Mouse (Mus musculus): ENCODE results near the gene Zbtb7a.
A peak's percentile ranks its signal among the peaks of the same experiment; 100 is the strongest.

The Zbtb7a gene

GRCm38 (mm10) chr10:81134966-81135681 lies at the start of gene Zbtb7a:
TSS of gene Zbtb7a (plus strand) at chr10:81135220.
- no peak for DNase-seq (ENCODE audit: low spot score in 2 of 2)

- no peak for DNase-seq (ENCODE audit: low spot score in 2 of 2)
These were observed 48.0 kb upstream of the Zbtb7a start for GRCm38 (mm10) chr10:81087021-81087420.

GRCm38 (mm10) chr10:81089216-81089615 lies 45.8 kb upstream of the Zbtb7a start:
- DNase-seq (ENCODE audit: low spot score in 2 of 2) = no peak

- no peak for DNase-seq (ENCODE audit: low spot score in 2 of 2)
These were observed 44.4 kb upstream of the Zbtb7a start for GRCm38 (mm10) chr10:81090621-81091020.

- no peak for DNase-seq (ENCODE audit: low spot score in 2 of 2)
These were observed 42.4 kb upstream of the Zbtb7a start for GRCm38 (mm10) chr10:81092465-81093250.

- no peak for DNase-seq (ENCODE audit: low spot score in 2 of 2)
These were observed 39.9 kb upstream of the Zbtb7a start for GRCm38 (mm10) chr10:81094931-81095678.

- DNase-seq (ENCODE audit: low spot score in 2 of 2) = peak; percentile 91 to 94
These were observed 29.4 kb upstream of the Zbtb7a start, which contains the start of gene Map2k2 for GRCm38 (mm10) chr10:81105565-81106112. TSS of gene Map2k2 (plus strand) at chr10:81105915.

GRCm38 (mm10) chr10:81106113-81106721 lies 28.8 kb upstream of the Zbtb7a start:
- peak; percentile 77 to 79 for DNase-seq (ENCODE audit: low spot score in 2 of 2)

GRCm38 (mm10) chr10:81112946-81113345 lies 22.1 kb upstream of the Zbtb7a start:
- no peak for DNase-seq (ENCODE audit: low spot score in 2 of 2)

- no peak for DNase-seq (ENCODE audit: low spot score in 2 of 2)
These were observed 15.4 kb upstream of the Zbtb7a start for GRCm38 (mm10) chr10:81119625-81120024.

GRCm38 (mm10) chr10:81120650-81121049 lies 14.4 kb upstream of the Zbtb7a start:
- peak in 1 of 2 experiments; percentile 15 for DNase-seq (ENCODE audit: low spot score in 2 of 2)

- no peak for DNase-seq (ENCODE audit: low spot score in 2 of 2)
These were observed 12.1 kb upstream of the Zbtb7a start for GRCm38 (mm10) chr10:81122889-81123288.

- DNase-seq (ENCODE audit: low spot score in 2 of 2) = no peak
These were observed 11.5 kb upstream of the Zbtb7a start for GRCm38 (mm10) chr10:81123500-81123899.

- no peak for DNase-seq (ENCODE audit: low spot score in 2 of 2)
These were observed 836 bp upstream of the Zbtb7a start for GRCm38 (mm10) chr10:81134181-81134587.

GRCm38 (mm10) chr10:81135831-81136705 lies 1.0 kb downstream of the Zbtb7a start:
- DNase-seq (ENCODE audit: low spot score in 2 of 2) = peak; percentile 55 to 68

- peak; percentile 79 for DNase-seq (ENCODE audit: low spot score in 2 of 2)
These were observed 1.7 kb downstream of the Zbtb7a start for GRCm38 (mm10) chr10:81136706-81137231.

GRCm38 (mm10) chr10:81137252-81138130 lies 2.5 kb downstream of the Zbtb7a start:
- peak; percentile 99 for DNase-seq (ENCODE audit: low spot score in 2 of 2)

GRCm38 (mm10) chr10:81138131-81138782 lies 3.2 kb downstream of the Zbtb7a start:
- DNase-seq (ENCODE audit: low spot score in 2 of 2) = peak in 1 of 2 experiments; percentile 53
